Mouse (Mus musculus) liver, adult 10 weeks (tissue): ENCODE measurements around the gene Sfswap. TPM values are rescaled to one million over a fixed set of nuclear protein-coding genes. Genes with fewer than 3 reads are reported as not detected.

Experiments
- polyA plus RNA-seq: library from polyadenylated mRNA; stranded (reverse); fragments of 350-450 nt; fragmentation: Illumina TruSeq; extraction: RNeasy Lipid Tissue Mini Kit (QIAGEN cat#74804); gene quantifications from one replicate; pipeline ENCODE4 v1.2.3, GENCODE M21; 2014; ENCODE audit warnings: low read depth, low replicate concordance

Gene Sfswap
- polyA plus RNA-seq = 12.8 TPM

DNA sequence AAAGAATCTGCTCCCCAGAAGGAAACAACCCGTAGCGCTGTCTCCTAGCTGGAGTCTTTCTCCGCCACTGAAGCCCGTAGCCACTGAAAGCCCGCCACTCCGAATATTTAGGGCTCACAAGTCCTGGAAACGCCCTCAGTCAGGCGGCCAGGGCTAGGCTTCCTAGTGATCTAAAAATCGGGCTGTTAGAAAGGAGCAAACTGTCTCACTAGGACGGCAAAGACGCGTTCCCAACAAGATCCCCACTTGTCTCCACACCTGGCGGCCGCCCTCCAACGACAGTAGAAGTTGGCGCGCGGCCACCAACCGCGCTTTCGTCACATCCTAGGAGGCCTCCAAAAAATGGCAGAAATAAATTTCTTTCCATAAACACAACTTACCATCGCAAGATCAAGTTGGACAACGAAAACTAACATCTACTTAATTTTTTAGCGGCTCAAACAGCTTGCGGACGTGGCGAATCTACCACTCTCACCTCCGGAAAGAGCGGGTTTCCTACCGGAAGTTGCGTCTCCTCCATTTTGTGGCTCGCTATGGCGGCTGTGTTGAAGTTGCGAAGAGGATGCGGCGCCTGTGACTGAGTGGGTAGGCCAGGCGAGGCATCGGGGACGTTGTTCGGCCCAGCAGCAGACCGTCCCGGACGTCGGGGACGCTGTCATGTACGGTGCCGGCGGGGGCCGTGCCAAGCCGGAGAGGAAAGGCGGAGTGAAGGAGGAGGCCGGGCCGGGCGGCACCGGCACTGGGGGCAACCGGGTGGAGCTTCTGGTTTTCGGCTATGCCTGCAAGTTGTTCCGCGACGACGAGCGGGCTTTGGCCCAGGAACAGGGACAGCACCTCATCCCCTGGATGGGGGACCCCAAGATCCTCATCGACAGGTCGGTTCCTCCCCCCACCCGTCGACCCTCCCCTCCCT, at the start of gene Sfswap:
TSS of gene Sfswap (plus strand) at position 500 of the 913 bp plus-strand sequence.

GRCm38 (mm10) chr5:129583761-129584582, 83.0 kb downstream of the Sfswap start, which contains the start of gene Mmp17:
Gene Mmp17 (plus strand): TSS chr5:129584169.

Other genes starting within 250 kb of the Sfswap start
- not detected for gene Mmp17, start 82.9 kb downstream of the Sfswap start, polyA plus RNA-seq
- 1.9 TPM for gene Zfp11, start 168.9 kb downstream of the Sfswap start, polyA plus RNA-seq
- not detected for gene Sept14, start 207.3 kb downstream of the Sfswap start, polyA plus RNA-seq
- 52.7 TPM for gene Mrps17, start 214.3 kb downstream of the Sfswap start, polyA plus RNA-seq
- gene Nipsnap2, start 223.8 kb downstream of the Sfswap start, polyA plus RNA-seq = 12.0 TPM